Mouse (Mus musculus) c-Kit-positive CD71-positive TER-119-positive erythroid progenitor cells, embryonic 14.5 days (primary cell): ENCODE data around the gene Frmd8.

Experiments
- DNase-seq: peaks from one replicate; pipeline ENCODE4 v3.0.0-alpha.2; 2013; ENCODE audit warnings: low spot score

Frmd8 gene

GRCm38 (mm10) chr19:5849843-5850527 lies 25.1 kb downstream of the Frmd8 start:
- DNase-seq = peak; percentile 93

DNA sequence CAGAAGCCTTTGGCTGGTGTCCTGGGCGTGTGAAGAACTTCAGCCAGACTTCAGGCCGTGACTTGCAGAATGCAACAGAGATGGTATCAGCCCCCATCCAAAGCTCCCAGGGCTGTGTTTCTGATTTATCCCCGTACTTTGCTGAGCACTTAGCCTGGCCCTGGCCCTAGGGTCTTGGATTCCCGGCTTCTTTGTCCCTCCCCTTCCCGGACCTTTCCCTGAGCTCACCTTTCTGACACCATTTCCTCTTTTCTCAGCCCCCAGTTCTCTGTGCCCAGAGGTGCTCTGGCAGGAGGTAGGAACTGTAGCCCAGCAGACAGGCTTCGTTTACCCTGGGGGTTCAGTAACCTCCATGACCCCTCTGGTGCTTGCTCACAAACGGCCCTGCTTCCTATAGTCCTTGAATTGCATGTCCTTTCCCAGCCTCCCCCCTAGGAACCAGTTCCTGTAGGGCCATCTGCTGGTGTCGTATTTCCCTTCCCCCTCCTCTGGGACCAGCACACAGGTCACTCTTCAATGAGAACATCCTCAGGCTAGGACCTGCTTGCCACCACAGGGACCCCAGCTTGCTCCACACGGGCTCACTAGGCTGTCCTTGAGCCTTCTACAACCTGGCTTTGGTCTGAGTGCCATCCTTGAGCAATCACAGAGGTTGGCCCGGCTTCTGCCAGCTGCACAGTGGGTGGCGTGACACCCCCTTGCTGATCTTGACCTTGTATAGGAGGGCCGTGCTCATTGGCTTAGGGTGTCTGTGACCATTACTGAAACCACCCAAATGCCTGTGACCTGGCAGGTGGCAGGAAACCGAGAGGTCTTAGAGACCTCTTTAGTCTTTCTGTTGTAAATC lies 26.0 kb downstream of the Frmd8 start:
- DNase-seq = peak; percentile 67

GRCm38 (mm10) chr19:5848032-5848825 lies 26.8 kb downstream of the Frmd8 start:
- peak; percentile 83 for DNase-seq

DNA sequence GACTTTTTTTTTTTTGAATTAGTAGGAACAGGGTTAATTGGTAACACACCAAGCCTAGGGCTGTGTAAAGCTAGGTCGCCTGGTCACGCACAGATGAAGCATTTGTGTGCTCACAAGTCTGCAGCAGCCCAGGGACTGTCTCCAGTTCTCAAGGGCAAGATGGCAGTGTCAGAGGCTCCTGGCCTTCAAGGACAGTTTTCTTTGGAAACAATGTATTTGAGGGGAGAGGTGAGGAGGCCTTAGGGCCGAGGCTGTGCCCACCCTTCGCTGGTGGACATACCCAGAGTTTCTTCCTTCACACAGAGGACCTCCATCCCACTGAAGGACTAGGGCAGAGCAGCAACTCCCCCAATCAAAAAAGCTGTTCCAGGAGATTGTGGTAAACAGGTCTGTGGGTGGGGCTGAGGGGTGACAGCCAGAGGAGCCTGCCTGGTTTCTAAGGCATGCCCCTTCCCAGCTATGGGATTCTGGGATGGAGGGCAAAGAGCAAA lies 27.7 kb downstream of the Frmd8 start:
- peak; percentile 37 for DNase-seq

- DNase-seq = peak; percentile 84
Measured at GRCm38 (mm10) chr19:5846557-5847305, 28.3 kb downstream of the Frmd8 start.

DNA sequence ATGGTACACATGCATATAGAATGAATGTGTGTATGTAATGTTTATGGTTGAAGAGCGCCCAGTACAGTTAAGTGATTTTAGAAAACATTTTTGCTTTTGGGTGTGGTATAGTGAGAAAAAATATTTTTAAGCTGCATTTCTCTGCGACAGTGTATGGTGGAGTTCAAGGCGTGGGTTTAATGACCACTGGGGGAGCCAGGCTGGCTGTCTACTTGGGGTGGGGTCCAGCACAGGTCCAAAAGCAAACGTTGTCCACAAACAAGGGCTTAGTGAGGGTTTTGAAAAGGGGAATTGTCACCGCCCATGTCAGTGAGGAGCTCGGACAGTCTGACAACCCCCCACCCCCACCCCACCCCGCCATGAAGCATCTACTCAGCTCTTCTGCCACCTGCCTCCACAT lies 28.9 kb downstream of the Frmd8 start:
- DNase-seq = no peak

GRCm38 (mm10) chr19:5845319-5846135 lies 29.5 kb downstream of the Frmd8 start:
- peak; percentile 95 for DNase-seq

DNA sequence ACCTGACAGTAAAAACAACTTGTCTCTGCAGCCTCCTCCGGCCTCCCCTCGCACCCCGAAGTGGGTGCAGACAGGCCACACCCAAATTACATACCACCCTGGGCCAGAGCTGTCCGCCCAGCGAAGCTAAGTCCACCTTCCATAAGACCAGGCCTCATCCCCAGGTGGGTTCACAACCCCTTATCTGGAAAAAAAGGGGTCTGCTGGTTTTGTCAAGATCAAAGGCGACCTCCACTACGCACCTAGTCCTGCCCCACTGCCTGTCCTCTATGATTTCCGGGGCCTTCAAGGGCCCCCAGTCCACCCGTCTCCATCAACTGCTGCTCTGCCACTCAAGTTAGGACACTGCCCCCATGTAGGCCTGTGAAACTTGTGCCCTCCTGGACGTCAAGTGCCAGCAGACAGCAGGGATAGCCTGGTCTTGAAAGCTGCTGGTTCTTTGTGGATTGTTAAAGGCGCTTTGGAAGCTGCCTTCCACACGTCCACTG lies 30.2 kb downstream of the Frmd8 start:
- peak; percentile 37 for DNase-seq

GRCm38 (mm10) chr19:5843781-5844691 lies 31.0 kb downstream of the Frmd8 start:
- DNase-seq = peak; percentile 52

DNA sequence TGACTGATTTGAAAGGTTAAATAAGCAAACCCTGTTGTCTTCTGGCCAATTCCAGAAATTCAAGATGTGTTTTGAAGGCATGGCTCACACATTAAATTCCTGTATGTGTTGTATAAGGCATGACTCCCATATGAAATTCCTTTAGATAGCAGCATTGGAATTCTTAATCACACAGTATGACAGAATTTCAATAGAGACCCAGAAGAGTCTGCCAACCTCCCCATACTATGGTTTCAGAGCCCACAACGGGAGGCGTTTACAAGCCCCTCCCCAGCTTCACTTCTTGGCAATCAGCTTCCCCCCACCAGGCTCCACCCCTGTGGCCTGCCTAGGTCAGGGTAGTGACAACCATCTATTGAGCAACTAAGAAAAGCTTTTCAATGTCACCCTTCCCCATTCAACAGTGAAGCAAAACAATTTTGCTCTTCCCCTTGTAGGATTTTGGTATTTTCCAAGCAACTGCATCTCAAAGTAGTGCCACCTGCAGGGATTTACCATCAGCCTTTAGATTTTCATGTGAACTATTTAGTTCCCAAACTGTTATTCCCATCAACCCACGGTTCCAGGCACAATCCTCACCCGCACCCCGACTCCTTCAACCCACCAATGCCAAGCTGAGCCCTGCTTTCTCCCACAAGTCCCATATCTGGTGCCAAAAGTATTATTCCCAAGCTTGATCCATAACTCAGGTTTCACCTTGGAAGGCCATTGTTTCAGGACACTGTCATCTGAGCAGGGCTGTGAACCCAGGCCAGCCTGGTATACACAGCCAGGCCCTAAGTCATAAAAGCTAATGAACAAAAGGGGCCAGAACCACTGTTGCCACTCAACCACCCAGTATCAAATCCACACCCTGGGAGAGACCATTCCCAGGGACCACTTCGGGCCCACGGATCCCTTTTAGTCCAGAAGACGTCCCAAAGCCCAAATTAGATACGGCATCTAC lies 32.0 kb downstream of the Frmd8 start:
- peak; percentile 16 for DNase-seq

GRCm38 (mm10) chr19:5841999-5842784 lies 32.9 kb downstream of the Frmd8 start:
- peak; percentile 37 for DNase-seq

GRCm38 (mm10) chr19:5841389-5841946 lies 33.6 kb downstream of the Frmd8 start:
- DNase-seq = peak; percentile 53

DNA sequence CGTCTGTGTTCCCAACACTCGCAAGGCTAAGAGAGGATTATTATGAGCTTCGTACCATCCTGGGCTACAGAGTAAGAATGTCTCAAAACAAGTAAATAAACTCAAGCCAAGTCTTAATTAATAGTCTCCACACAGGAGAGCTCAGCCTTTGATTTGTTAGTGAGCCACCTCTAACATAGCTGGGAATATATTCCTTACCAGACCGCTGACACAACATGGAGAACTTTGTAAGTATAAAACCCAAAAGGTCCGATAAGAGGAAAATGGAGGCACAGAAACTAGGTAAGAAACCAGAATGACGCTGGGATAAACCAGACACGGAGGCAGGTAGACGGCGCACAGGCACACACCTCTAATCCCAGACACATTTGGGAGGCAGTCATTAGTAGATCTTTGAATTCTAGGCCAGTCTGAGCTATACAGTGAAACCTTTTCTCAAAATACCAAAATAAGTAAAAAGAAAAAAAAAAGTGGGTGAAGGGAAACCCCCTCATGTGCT lies 34.1 kb downstream of the Frmd8 start:
- DNase-seq = no peak

DNA sequence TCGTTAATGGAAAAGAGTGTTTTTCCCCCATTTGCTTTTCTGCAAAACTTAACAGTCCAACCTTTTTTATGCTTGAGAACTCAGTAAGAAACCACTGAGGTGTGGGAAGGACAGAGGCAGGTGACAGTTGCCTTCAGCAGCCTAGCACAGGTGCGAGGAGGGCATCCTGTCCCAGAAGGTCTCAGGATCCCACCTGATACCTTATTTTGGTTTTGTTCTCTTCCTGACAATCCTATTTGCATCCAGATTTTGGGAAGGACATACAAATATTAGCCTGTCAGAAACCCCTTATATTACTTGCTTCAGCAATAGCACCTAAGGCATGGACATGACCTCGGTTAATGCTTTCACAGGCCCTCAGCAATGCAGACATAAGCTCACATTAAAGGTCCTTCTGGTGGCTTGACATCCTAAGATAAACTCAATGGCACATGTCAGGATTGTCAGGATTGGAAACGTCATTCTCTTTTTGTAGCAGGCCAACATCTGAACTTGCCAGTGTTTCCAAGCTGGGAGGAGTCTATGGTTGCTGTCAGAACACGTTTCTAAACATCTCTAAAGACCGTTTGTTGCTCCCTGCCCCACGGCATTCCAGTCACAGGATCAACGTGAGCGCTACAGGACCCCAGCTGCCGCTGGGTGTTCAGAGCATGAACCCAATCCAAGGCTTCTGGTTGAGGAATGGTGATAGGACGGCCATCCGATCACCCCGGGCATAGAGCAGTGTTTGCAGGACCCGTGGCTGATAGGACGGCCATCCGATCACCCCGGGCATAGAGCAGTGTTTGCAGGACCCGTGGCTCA lies 34.8 kb downstream of the Frmd8 start:
- DNase-seq = no peak

DNA sequence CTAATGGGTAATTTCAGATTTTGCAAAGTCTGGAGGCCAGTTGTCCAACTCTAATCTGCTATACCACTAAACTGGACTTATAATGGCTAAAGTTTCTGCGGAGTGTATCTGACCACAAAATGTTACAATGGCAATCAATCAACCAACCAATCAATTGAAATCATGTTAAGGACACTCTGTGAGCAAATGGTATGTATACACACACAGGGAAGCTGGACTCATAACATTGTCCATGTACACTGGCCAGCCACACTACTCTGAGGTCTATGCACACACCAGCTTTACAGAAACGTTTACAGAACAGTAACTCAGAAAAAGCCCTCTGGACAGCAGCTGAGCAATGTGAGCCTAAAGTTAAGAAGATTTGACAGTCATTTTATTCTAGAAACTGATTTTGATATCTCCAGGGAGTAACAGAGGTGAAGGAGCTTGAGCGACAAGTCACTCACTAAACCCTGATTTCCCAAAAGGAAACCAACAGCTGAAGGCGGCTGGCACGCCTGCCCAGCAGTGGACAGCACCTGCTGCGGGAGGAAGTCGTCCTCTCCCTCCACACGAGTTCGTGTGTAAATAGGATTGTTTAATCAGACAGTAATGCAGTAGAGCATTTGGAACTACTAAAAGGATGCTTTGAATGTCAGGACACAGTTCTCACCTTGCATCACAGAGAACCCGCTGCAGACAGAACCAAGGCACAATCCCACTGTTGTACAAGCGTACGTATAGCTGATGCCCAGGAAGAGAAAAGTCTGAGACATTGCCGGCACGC lies 35.6 kb downstream of the Frmd8 start:
- no peak for DNase-seq

GRCm38 (mm10) chr19:5838892-5839165 lies 36.2 kb downstream of the Frmd8 start:
- no peak for DNase-seq
